Mouse (Mus musculus) adipose tissue, adult 10 weeks (tissue): ENCODE measurements around the gene Mterf4. TPM values are rescaled to one million over a fixed set of nuclear protein-coding genes. Genes with fewer than 3 reads are reported as not detected.

ENCODE experiments used
- polyA plus RNA-seq: library from polyadenylated mRNA; stranded (reverse); fragments of 350-450 nt; fragmentation: Illumina TruSeq; extraction: RNeasy Lipid Tissue Mini Kit (QIAGEN cat#74804); gene quantifications from one replicate; pipeline ENCODE4 v1.2.3, GENCODE M21; 2014; ENCODE audit warnings: low read depth, low replicate concordance

Mterf4 gene
- polyA plus RNA-seq, result 19.5 TPM

GRCm38 (mm10) chr1:93305581-93306337, at the start of gene Mterf4:
Gene Mterf4 (minus strand): TSS chr1:93305915.

GRCm38 (mm10) chr1:93342648-93343503, 37.2 kb upstream of the Mterf4 start, which contains the start of the genes Ppp1r7 and Pask:
Gene Ppp1r7 (plus strand): TSS chr1:93342854.
Gene Pask (minus strand): TSS chr1:93343482.

Other genes with a start within 250 kb of the Mterf4 start
- 1.4 TPM for gene Kif1a, start 204.0 kb downstream of the Mterf4 start, polyA plus RNA-seq
- gene Agxt, start 170.7 kb downstream of the Mterf4 start, polyA plus RNA-seq, result not detected
- gene 2310007B03Rik, start 145.0 kb downstream of the Mterf4 start, polyA plus RNA-seq, result 0.97 TPM
- 1.3 TPM for gene Crocc2, start 137.2 kb downstream of the Mterf4 start, polyA plus RNA-seq
- gene Sned1, start 70.1 kb downstream of the Mterf4 start, polyA plus RNA-seq, result 9.9 TPM
- 16.5 TPM for gene Ppp1r7, start 36.9 kb upstream of the Mterf4 start, polyA plus RNA-seq
- gene Pask, start 37.6 kb upstream of the Mterf4 start, polyA plus RNA-seq, result 3.7 TPM
- 0.32 TPM for gene Ano7, start 68.0 kb upstream of the Mterf4 start, polyA plus RNA-seq
- 195 TPM for gene Hdlbp, start 172.9 kb upstream of the Mterf4 start, polyA plus RNA-seq
- 5.4 TPM for gene Farp2, start 206.2 kb upstream of the Mterf4 start, polyA plus RNA-seq